Mouse (Mus musculus) layer of hippocampus, postnatal 10 days (tissue): ENCODE results near the gene Fkbp4. TPM values are rescaled to one million over a fixed set of nuclear protein-coding genes. Genes with fewer than 3 reads are reported as not detected.

Experiments used
- DNase-seq, 2 experiments: peaks; one replicate each; pipeline ENCODE4 v3.0.0; 2021; ENCODE audit warnings: low spot score in 2 of 2
- long read RNA-seq: library from polyadenylated mRNA; stranded (forward); transcript quantifications from one replicate; pipeline ENCODE4 v2.0.0, GENCODE M21; 2023
- total RNA-seq, 2 experiments: library from RNA; stranded (reverse); gene quantifications; 2 replicates each; pipeline ENCODE4 v1.2.3; 2021

Fkbp4 gene
- total RNA-seq: 100 to 1,000 TPM; 117 to 118 TPM
- long read RNA-seq, transcript Fkbp4-201 (10 exons, 2,217 nt): major isoform, 215 of 256 reads
- long read RNA-seq, partial matches to known transcripts: 7 of 256 reads
- long read RNA-seq, other reads (novel, unspliced or antisense): 34 of 256 reads

GRCm38 (mm10) chr6:128438317-128438870 lies at the start of gene Fkbp4:
Gene Fkbp4 (minus strand): TSS chr6:128438677.
- peak; percentile 88 to 94 for DNase-seq

GRCm38 (mm10) chr6:128487736-128488135 lies 49.3 kb upstream of the Fkbp4 start:
- no peak for DNase-seq

GRCm38 (mm10) chr6:128479463-128480454 lies 41.3 kb upstream of the Fkbp4 start:
- peak; percentile 99 to 100 for DNase-seq

- no peak for DNase-seq
Observed at GRCm38 (mm10) chr6:128477495-128477894, 39.0 kb upstream of the Fkbp4 start.

GRCm38 (mm10) chr6:128474112-128474511 lies 35.6 kb upstream of the Fkbp4 start:
- DNase-seq: no peak

- DNase-seq: no peak
Observed at GRCm38 (mm10) chr6:128469451-128469850, 31.0 kb upstream of the Fkbp4 start.

- no peak for DNase-seq
Observed at GRCm38 (mm10) chr6:128467298-128467697, 28.8 kb upstream of the Fkbp4 start.

GRCm38 (mm10) chr6:128466563-128466962 lies 28.1 kb upstream of the Fkbp4 start:
- DNase-seq: no peak

- no peak for DNase-seq
Observed at GRCm38 (mm10) chr6:128466043-128466442, 27.6 kb upstream of the Fkbp4 start.

GRCm38 (mm10) chr6:128464996-128465395 lies 26.5 kb upstream of the Fkbp4 start:
- no peak for DNase-seq

- DNase-seq: no peak
Observed at GRCm38 (mm10) chr6:128461606-128462005, 23.1 kb upstream of the Fkbp4 start.

GRCm38 (mm10) chr6:128460729-128461503 lies 22.4 kb upstream of the Fkbp4 start:
- no peak for DNase-seq

- DNase-seq: no peak
Observed at GRCm38 (mm10) chr6:128460321-128460720, 21.8 kb upstream of the Fkbp4 start.

- no peak for DNase-seq
Observed at GRCm38 (mm10) chr6:128457186-128457585, 18.7 kb upstream of the Fkbp4 start.

- no peak for DNase-seq
Observed at GRCm38 (mm10) chr6:128455835-128456605, 17.5 kb upstream of the Fkbp4 start.

- DNase-seq: no peak
Observed at GRCm38 (mm10) chr6:128447063-128447462, 8.6 kb upstream of the Fkbp4 start.

- DNase-seq: peak; percentile 54 to 65
Observed at GRCm38 (mm10) chr6:128445761-128446535, 7.5 kb upstream of the Fkbp4 start.

GRCm38 (mm10) chr6:128440238-128440637 lies 1.8 kb upstream of the Fkbp4 start:
- no peak for DNase-seq

- DNase-seq: no peak
Observed at GRCm38 (mm10) chr6:128438871-128439341, 429 bp upstream of the Fkbp4 start.
